Mouse (Mus musculus): Measurements from ENCODE around the gene Fam20c. TPM values are rescaled to one million over a fixed set of nuclear protein-coding genes. Genes with fewer than 3 reads are reported as not detected.

The Fam20c gene
- 10 to 100 TPM; 16.8 to 21.3 TPM for total RNA-seq (2021)
- long read RNA-seq, experiment 1, transcript Fam20c-201 (10 exons, 3,582 nt), result major isoform, 93 of 95 reads
- long read RNA-seq, experiment 1, partial matches to known transcripts, result 1 of 95 reads
- long read RNA-seq, experiment 1, other reads (novel, unspliced or antisense), result 1 of 95 reads
- long read RNA-seq, experiment 2, transcript Fam20c-201 (10 exons, 3,582 nt), result major isoform, 68 of 72 reads
- long read RNA-seq, experiment 2, partial matches to known transcripts, result 1 of 72 reads
- long read RNA-seq, experiment 2, other reads (novel, unspliced or antisense), result 3 of 72 reads

GRCm38 (mm10) chr5:138754303-138755120 lies at the start of gene Fam20c:
TSS of gene Fam20c (plus strand) at chr5:138754514.
- Histone ChIP-seq H3K4me3 (peak within 1 kb of the TSS; percentile 91), H3K27ac (peak within 1 kb of the TSS; percentile 97)
- intact Hi-C loops (cut with DNase I), result no loop called here
- peak; percentile 96 for DNase-seq
- TF ChIP-seq CTCF (IDR thresholded peaks at IDR 0.05), result peak; percentile 21; the same call in 1 of the 2 replicates

- no peak for DNase-seq
- Histone ChIP-seq H3K27ac (no peak overlapping the region), H3K4me3 (no peak overlapping the region)
- TF ChIP-seq CTCF (IDR thresholded peaks at IDR 0.05), result no peak
- intact Hi-C loops (cut with DNase I), result no loop called here
Observed at GRCm38 (mm10) chr5:138707367-138707766, 46.9 kb upstream of the Fam20c start.

- no peak overlapping the region for H3K4me3 ChIP-seq
- intact Hi-C loops (cut with DNase I), result no loop called here
- no peak overlapping the region for H3K27ac ChIP-seq
- no peak for DNase-seq
- no peak for TF ChIP-seq CTCF (IDR thresholded peaks at IDR 0.05)
Observed at GRCm38 (mm10) chr5:138708591-138708990, 45.7 kb upstream of the Fam20c start.

- Histone ChIP-seq H3K27ac (no peak overlapping the region), H3K4me3 (no peak overlapping the region)
- no peak for DNase-seq
- TF ChIP-seq CTCF (IDR thresholded peaks at IDR 0.05), result no peak
- intact Hi-C loops (cut with DNase I), result no loop called here
Observed at GRCm38 (mm10) chr5:138715561-138716095, 38.7 kb upstream of the Fam20c start.

- intact Hi-C loops (cut with DNase I), result no loop called here
- no peak for DNase-seq
- H3K4me3 ChIP-seq, result no peak overlapping the region
- TF ChIP-seq CTCF (IDR thresholded peaks at IDR 0.05), result no peak
- H3K27ac ChIP-seq, result no peak overlapping the region
Observed at GRCm38 (mm10) chr5:138720329-138721190, 33.8 kb upstream of the Fam20c start.

- intact Hi-C loops (cut with DNase I), result no loop called here
- no peak for TF ChIP-seq CTCF (IDR thresholded peaks at IDR 0.05)
- DNase-seq, result no peak
- Histone ChIP-seq H3K4me3 (no peak overlapping the region), H3K27ac (no peak overlapping the region)
Observed at GRCm38 (mm10) chr5:138724417-138724816, 29.9 kb upstream of the Fam20c start.

- peak overlapping the region; percentile 55 for H3K27ac ChIP-seq
- no peak for DNase-seq
- H3K4me3 ChIP-seq, result no peak overlapping the region
- intact Hi-C loops (cut with DNase I), result no loop called here
- TF ChIP-seq CTCF (IDR thresholded peaks at IDR 0.05), result no peak
Observed at GRCm38 (mm10) chr5:138725151-138725550, 29.2 kb upstream of the Fam20c start.

GRCm38 (mm10) chr5:138730863-138731262 lies 23.5 kb upstream of the Fam20c start:
- Histone ChIP-seq H3K27ac (no peak overlapping the region), H3K4me3 (no peak overlapping the region)
- no peak for DNase-seq
- TF ChIP-seq CTCF (IDR thresholded peaks at IDR 0.05), result no peak
- intact Hi-C loops (cut with DNase I), result no loop called here

- Histone ChIP-seq H3K4me3 (no peak overlapping the region), H3K27ac (no peak overlapping the region)
- no peak for TF ChIP-seq CTCF (IDR thresholded peaks at IDR 0.05)
- intact Hi-C loops (cut with DNase I), result no loop called here
- no peak for DNase-seq
Observed at GRCm38 (mm10) chr5:138733317-138733899, 20.9 kb upstream of the Fam20c start.

- DNase-seq, result no peak
- intact Hi-C loops (cut with DNase I), result no loop called here
- Histone ChIP-seq H3K27ac (no peak overlapping the region), H3K4me3 (no peak overlapping the region)
- TF ChIP-seq CTCF (IDR thresholded peaks at IDR 0.05), result no peak
Observed at GRCm38 (mm10) chr5:138734018-138734417, 20.3 kb upstream of the Fam20c start.

- TF ChIP-seq CTCF (IDR thresholded peaks at IDR 0.05), result no peak
- intact Hi-C loops (cut with DNase I), result no loop called here
- Histone ChIP-seq H3K4me3 (no peak overlapping the region), H3K27ac (no peak overlapping the region)
- no peak for DNase-seq
Observed at GRCm38 (mm10) chr5:138735201-138735757, 19.0 kb upstream of the Fam20c start.

GRCm38 (mm10) chr5:138740150-138740549 lies 14.2 kb upstream of the Fam20c start:
- intact Hi-C loops (cut with DNase I), result no loop called here
- H3K4me3 ChIP-seq, result no peak overlapping the region
- TF ChIP-seq CTCF (IDR thresholded peaks at IDR 0.05), result no peak
- H3K27ac ChIP-seq, result no peak overlapping the region
- DNase-seq, result no peak

Measured in gastrocnemius, adult 2 months (tissue).